Mouse (Mus musculus) MEL-GATA-1-ER (cell line): ENCODE measurements around the gene Defb5.
"Not testable (repeated sequence)": the region's sequence is repeated elsewhere in the genome, so short reads cannot be mapped to it uniquely, and the experiment has no call there.

Source experiments
- DNase-seq: peaks from one replicate; pipeline ENCODE4 v3.0.0-alpha.2; 2012; ENCODE audit warnings: low read depth; ENCODE audit errors: extremely low read depth

Gene Defb5

GRCm38 (mm10) chr8:19247280-19247679 lies at the start of gene Defb5:
Gene Defb5 (plus strand): TSS chr8:19247580.
- DNase-seq: no peak

- no peak for DNase-seq
Measured at GRCm38 (mm10) chr8:19225161-19225560, 22.2 kb upstream of the Defb5 start, which contains the start of gene Defb6. Gene Defb6 (plus strand): TSS chr8:19225478.

GRCm38 (mm10) chr8:19238101-19238500 lies 9.3 kb upstream of the Defb5 start:
- DNase-seq: no peak

- no peak for DNase-seq
Measured at GRCm38 (mm10) chr8:19239616-19240015, 7.8 kb upstream of the Defb5 start, which contains the start of gene Defb46. Gene Defb46 (plus strand): TSS chr8:19239916.

GRCm38 (mm10) chr8:19258136-19258535 lies 10.8 kb downstream of the Defb5 start:
- no peak for DNase-seq

- DNase-seq: no peak
Measured at GRCm38 (mm10) chr8:19259667-19260066, 12.3 kb downstream of the Defb5 start.

- not testable (repeated sequence) for DNase-seq
Measured at GRCm38 (mm10) chr8:19293060-19293459, 45.7 kb downstream of the Defb5 start, which contains the start of gene Defb3. Gene Defb3 (plus strand): TSS chr8:19293360.

GRCm38 (mm10) chr8:19298361-19298760 lies 51.0 kb downstream of the Defb5 start:
- not testable (repeated sequence) for DNase-seq
